Mouse (Mus musculus) megakaryocyte, embryonic 14.5 days (primary cell): ENCODE measurements around the gene Mras. TPM values are rescaled to one million over a fixed set of nuclear protein-coding genes. Genes with fewer than 3 reads are reported as not detected.

Experiments used
- H3K27me3 ChIP-seq: replicated peaks from 2 replicates; pipeline ENCODE3; 2012; ENCODE audit warnings: inconsistent platforms
- H3K36me3 ChIP-seq: replicated peaks from 2 replicates; pipeline ENCODE3; 2012; ENCODE audit warnings: low read length, inconsistent platforms, mixed read lengths
- H3K4me1 ChIP-seq: 2 replicates; pipeline ENCODE4 v1.6.1; 2012; ENCODE audit warnings: inconsistent platforms
- H3K4me3 ChIP-seq: replicated peaks from 2 replicates; pipeline ENCODE3; 2012; ENCODE audit warnings: moderate library complexity, mild to moderate bottlenecking, inconsistent platforms
- H3K9me3 ChIP-seq: 2 replicates; pipeline ENCODE4 v1.6.1; 2012; ENCODE audit warnings: inconsistent platforms
- FLI1 ChIP-seq: IDR thresholded peaks from 2 replicates; pipeline ENCODE4 v1.6.1; 2012; ENCODE audit warnings: low read length, inconsistent platforms, mixed read lengths
- GATA1 ChIP-seq: IDR thresholded peaks from 3 replicates; pipeline ENCODE4 v1.6.1; 2012; ENCODE audit warnings: mixed read lengths, low read length, inconsistent platforms, borderline replicate concordance
- polyA plus RNA-seq: library from polyadenylated mRNA; stranded (reverse); fragments of >175 nt; gene quantifications from 2 replicates; pipeline ENCODE4 v1.2.3, GENCODE M21; 2012; ENCODE audit warnings: low replicate concordance; ENCODE audit not compliant: insufficient read depth

Mras gene
- polyA plus RNA-seq, 1 experiment, result 0.09 TPM

GRCm38 (mm10) chr9:99441647-99442433 lies 4.7 kb upstream of the Mras start:
- H3K27me3 ChIP-seq, result peaks cover 56% of the 10 kb centered on the region
- H3K36me3 ChIP-seq, result no peaks in the 10 kb centered on the region
- peaks cover 10% of the 10 kb centered on the region for H3K4me1 ChIP-seq
- no peaks in the 10 kb centered on the region for H3K9me3 ChIP-seq
- TF ChIP-seq FLI1 (no peak), GATA1 (peak; percentile 64; the same call in 1 of the 3 replicates)
- H3K4me3 ChIP-seq, result peak overlapping the region; percentile 78

- Histone ChIP-seq H3K4me1 (peaks cover 19% of the 10 kb centered on the region), H3K36me3 (no peaks in the 10 kb centered on the region), H3K4me3 (no peak overlapping the region), H3K9me3 (no peaks in the 10 kb centered on the region), H3K27me3 (peaks cover 65% of the 10 kb centered on the region)
- no peak for TF ChIP-seq GATA1
Observed at GRCm38 (mm10) chr9:99440941-99441340, 3.8 kb upstream of the Mras start.

GRCm38 (mm10) chr9:99439064-99439463 lies 1.9 kb upstream of the Mras start:
- H3K4me3 ChIP-seq, result no peak overlapping the region
- TF ChIP-seq FLI1 (no peak), GATA1 (no peak)
- peaks cover 76% of the 10 kb centered on the region for H3K27me3 ChIP-seq
- peaks cover 22% of the 10 kb centered on the region for H3K4me1 ChIP-seq
- H3K36me3 ChIP-seq, result no peaks in the 10 kb centered on the region
- H3K9me3 ChIP-seq, result no peaks in the 10 kb centered on the region

GRCm38 (mm10) chr9:99437781-99438565 lies 792 bp upstream of the Mras start:
- peaks cover 22% of the 10 kb centered on the region for H3K4me1 ChIP-seq
- TF ChIP-seq FLI1 (no peak), GATA1 (no peak)
- H3K27me3 ChIP-seq, result peaks cover 83% of the 10 kb centered on the region

GRCm38 (mm10) chr9:99436182-99437030 lies 775 bp downstream of the Mras start:
- H3K4me1 ChIP-seq, result peaks cover 19% of the 10 kb centered on the region

More at GRCm38 (mm10) chr9:99437781-99438565, 792 bp upstream of the Mras start:
- Histone ChIP-seq H3K9me3 (no peaks in the 10 kb centered on the region), H3K36me3 (no peaks in the 10 kb centered on the region), H3K4me3 (no peak overlapping the region)

GRCm38 (mm10) chr9:99435619-99436181 lies 1.5 kb downstream of the Mras start:
- peaks cover 19% of the 10 kb centered on the region for H3K4me1 ChIP-seq
- no peak for TF ChIP-seq FLI1
- no peak for TF ChIP-seq GATA1
- H3K9me3 ChIP-seq, result no peaks in the 10 kb centered on the region
- H3K36me3 ChIP-seq, result no peaks in the 10 kb centered on the region
- H3K4me3 ChIP-seq, result peak overlapping the region; percentile 91
- H3K27me3 ChIP-seq, result peaks cover 89% of the 10 kb centered on the region

More at GRCm38 (mm10) chr9:99436182-99437030, 775 bp downstream of the Mras start:
- TF ChIP-seq GATA1, result no peak
- TF ChIP-seq FLI1, result no peak
- Histone ChIP-seq H3K9me3 (no peaks in the 10 kb centered on the region), H3K27me3 (peaks cover 84% of the 10 kb centered on the region), H3K4me3 (peak overlapping the region; percentile 91), H3K36me3 (no peaks in the 10 kb centered on the region)

GRCm38 (mm10) chr9:99434892-99435618 lies 2.1 kb downstream of the Mras start:
- TF ChIP-seq GATA1, result no peak
- Histone ChIP-seq H3K36me3 (no peaks in the 10 kb centered on the region), H3K27me3 (peaks cover 86% of the 10 kb centered on the region), H3K9me3 (no peaks in the 10 kb centered on the region), H3K4me1 (peaks cover 19% of the 10 kb centered on the region), H3K4me3 (no peak overlapping the region)

GRCm38 (mm10) chr9:99432478-99432877 lies 4.7 kb downstream of the Mras start:
- H3K4me1 ChIP-seq, result peaks cover 19% of the 10 kb centered on the region

More at GRCm38 (mm10) chr9:99432478-99432877, 4.7 kb downstream of the Mras start:
- Histone ChIP-seq H3K36me3 (no peaks in the 10 kb centered on the region), H3K27me3 (peaks cover 77% of the 10 kb centered on the region), H3K9me3 (no peaks in the 10 kb centered on the region), H3K4me3 (no peak overlapping the region)
- TF ChIP-seq GATA1 (no peak), FLI1 (no peak)
